Mouse (Mus musculus): ENCODE data around the gene Olfr106-ps. TPM values are rescaled to one million over a fixed set of nuclear protein-coding genes. Genes with fewer than 3 reads are reported as not detected.

Olfr106-ps gene
- not detected in 2 replicates for polyA plus RNA-seq (2015; fragmentation: Nextera tagmentation; extraction: Ambion mirVana)

- Histone ChIP-seq H3K27me3 (no peaks in the 10 kb centered on the region), H3K4me2 (replicated peaks) (no peak within 1 kb of the TSS), H3K9ac (replicated peaks) (no peak within 1 kb of the TSS), H3K36me3 (no peaks in the 10 kb centered on the region), H3K4me3 (no peak within 1 kb of the TSS), H3K4me1 (no peaks in the 10 kb centered on the region), H3K27ac (replicated peaks) (no peak within 1 kb of the TSS), H3K9me3 (no peaks in the 10 kb centered on the region)
- 86% methylated on average over 1 of the region's 1 CpGs for WGBS
- ATAC-seq (replicated peaks), result no peak
Measured at GRCm38 (mm10) chr17:37390093-37390492, at the start of gene Olfr106-ps. Gene Olfr106-ps, plus strand, starts transcription at chr17:37390393.

- Histone ChIP-seq H3K9me3 (no peaks in the 10 kb centered on the region), H3K27ac (replicated peaks) (no peak within 1 kb of the TSS), H3K4me2 (replicated peaks) (no peak within 1 kb of the TSS), H3K27me3 (no peaks in the 10 kb centered on the region), H3K4me3 (no peak within 1 kb of the TSS), H3K36me3 (no peaks in the 10 kb centered on the region), H3K4me1 (no peaks in the 10 kb centered on the region), H3K9ac (replicated peaks) (no peak within 1 kb of the TSS)
- no peak for ATAC-seq (replicated peaks)
Measured at GRCm38 (mm10) chr17:37359282-37359681, 30.9 kb upstream of the Olfr106-ps start, which contains the start of gene Olfr104-ps. Gene Olfr104-ps, plus strand, starts transcription at chr17:37359582.

GRCm38 (mm10) chr17:37378733-37379132 lies 11.5 kb upstream of the Olfr106-ps start, which contains the start of gene Olfr105-ps:
Gene Olfr105-ps, plus strand, starts transcription at chr17:37379033.
- Histone ChIP-seq H3K4me3 (no peak within 1 kb of the TSS), H3K4me1 (no peaks in the 10 kb centered on the region), H3K27me3 (no peaks in the 10 kb centered on the region), H3K9ac (replicated peaks) (no peak within 1 kb of the TSS), H3K9me3 (no peaks in the 10 kb centered on the region), H3K36me3 (no peaks in the 10 kb centered on the region), H3K27ac (replicated peaks) (no peak within 1 kb of the TSS), H3K4me2 (replicated peaks) (no peak within 1 kb of the TSS)
- ATAC-seq (replicated peaks), result no peak

- H3K4me2 ChIP-seq (replicated peaks), result no peak within 1 kb of the TSS
- WGBS, result 86% methylated on average over 3 of the region's 3 CpGs
Measured at GRCm38 (mm10) chr17:37398926-37399325, 8.7 kb downstream of the Olfr106-ps start, which contains the start of gene Olfr107. Gene Olfr107, plus strand, starts transcription at chr17:37399226.

GRCm38 (mm10) chr17:37413380-37413779 lies 23.2 kb downstream of the Olfr106-ps start:
- no peak overlapping the region for H3K9ac ChIP-seq (replicated peaks)
- H3K27me3 ChIP-seq, result no peaks in the 10 kb centered on the region
- no peak for ATAC-seq (replicated peaks)
- H3K36me3 ChIP-seq, result no peaks in the 10 kb centered on the region
- H3K4me3 ChIP-seq, result no peak overlapping the region
- no peaks in the 10 kb centered on the region for H3K4me1 ChIP-seq
- H3K9me3 ChIP-seq, result no peaks in the 10 kb centered on the region
- no peak overlapping the region for H3K4me2 ChIP-seq (replicated peaks)
- no peak overlapping the region for H3K27ac ChIP-seq (replicated peaks)

More at GRCm38 (mm10) chr17:37398926-37399325, 8.7 kb downstream of the Olfr106-ps start, which contains the start of gene Olfr107:
- no peaks in the 10 kb centered on the region for H3K27me3 ChIP-seq
- ATAC-seq (replicated peaks), result no peak
- no peak within 1 kb of the TSS for H3K4me3 ChIP-seq
- no peaks in the 10 kb centered on the region for H3K4me1 ChIP-seq
- H3K9ac ChIP-seq (replicated peaks), result no peak within 1 kb of the TSS
- no peak within 1 kb of the TSS for H3K27ac ChIP-seq (replicated peaks)
- H3K36me3 ChIP-seq, result no peaks in the 10 kb centered on the region
- H3K9me3 ChIP-seq, result no peaks in the 10 kb centered on the region

- Histone ChIP-seq H3K4me2 (replicated peaks) (no peak within 1 kb of the TSS), H3K27ac (replicated peaks) (no peak within 1 kb of the TSS), H3K4me3 (no peak within 1 kb of the TSS), H3K27me3 (no peaks in the 10 kb centered on the region), H3K9me3 (no peaks in the 10 kb centered on the region), H3K4me1 (no peaks in the 10 kb centered on the region), H3K36me3 (no peaks in the 10 kb centered on the region), H3K9ac (replicated peaks) (no peak within 1 kb of the TSS)
- 60% methylated on average over 1 of the region's 1 CpGs for WGBS
- ATAC-seq (replicated peaks), result no peak
Measured at GRCm38 (mm10) chr17:37445180-37445579, 55.0 kb downstream of the Olfr106-ps start, which contains the start of gene Olfr108. Gene Olfr108, plus strand, starts transcription at chr17:37445480.

Other genes with a start within 250 kb of the Olfr106-ps start
- gene Olfr93, start 228.9 kb upstream of the Olfr106-ps start, polyA plus RNA-seq (2015; fragmentation: Nextera tagmentation; extraction: Ambion mirVana), result not detected in 2 replicates
- gene Ubd, start 196.5 kb upstream of the Olfr106-ps start, polyA plus RNA-seq (2015; fragmentation: Nextera tagmentation; extraction: Ambion mirVana), result not detected in 2 replicates
- gene Olfr94, start 189.4 kb upstream of the Olfr106-ps start, polyA plus RNA-seq (2015; fragmentation: Nextera tagmentation; extraction: Ambion mirVana), result not detected in 2 replicates
- gene Olfr95, start 177.3 kb upstream of the Olfr106-ps start, polyA plus RNA-seq (2015; fragmentation: Nextera tagmentation; extraction: Ambion mirVana), result not detected in 2 replicates
- gene Olfr96, start 170.2 kb upstream of the Olfr106-ps start, polyA plus RNA-seq (2015; fragmentation: Nextera tagmentation; extraction: Ambion mirVana), result not detected in 2 replicates
- gene Olfr97, start 153.1 kb upstream of the Olfr106-ps start, polyA plus RNA-seq (2015; fragmentation: Nextera tagmentation; extraction: Ambion mirVana), result not detected in 2 replicates
- gene Olfr98, start 126.6 kb upstream of the Olfr106-ps start, polyA plus RNA-seq (2015; fragmentation: Nextera tagmentation; extraction: Ambion mirVana), result not detected in 2 replicates
- 0.61 and 1.0 TPM in 2 replicates for gene H2-M3, start 120.2 kb upstream of the Olfr106-ps start, polyA plus RNA-seq (2015; fragmentation: Nextera tagmentation; extraction: Ambion mirVana)
- not detected in 2 replicates for gene Olfr99, start 106.9 kb upstream of the Olfr106-ps start, polyA plus RNA-seq (2015; fragmentation: Nextera tagmentation; extraction: Ambion mirVana)
- not detected in 2 replicates for gene Olfr101, start 86.1 kb upstream of the Olfr106-ps start, polyA plus RNA-seq (2015; fragmentation: Nextera tagmentation; extraction: Ambion mirVana)
- not detected in 2 replicates for gene Olfr102, start 73.3 kb upstream of the Olfr106-ps start, polyA plus RNA-seq (2015; fragmentation: Nextera tagmentation; extraction: Ambion mirVana)
- not detected in 2 replicates for gene Olfr103, start 50.7 kb upstream of the Olfr106-ps start, polyA plus RNA-seq (2015; fragmentation: Nextera tagmentation; extraction: Ambion mirVana)
- not detected in 2 replicates for gene Olfr104-ps, start 30.8 kb upstream of the Olfr106-ps start, polyA plus RNA-seq (2015; fragmentation: Nextera tagmentation; extraction: Ambion mirVana)
- gene Olfr105-ps, start 11.4 kb upstream of the Olfr106-ps start, polyA plus RNA-seq (2015; fragmentation: Nextera tagmentation; extraction: Ambion mirVana), result not detected in 2 replicates
- gene Olfr107, start 8.8 kb downstream of the Olfr106-ps start, polyA plus RNA-seq (2015; fragmentation: Nextera tagmentation; extraction: Ambion mirVana), result not detected in 2 replicates
- gene Olfr108, start 55.1 kb downstream of the Olfr106-ps start, polyA plus RNA-seq (2015; fragmentation: Nextera tagmentation; extraction: Ambion mirVana), result not detected in 2 replicates
- gene Olfr109, start 68.5 kb downstream of the Olfr106-ps start, polyA plus RNA-seq (2015; fragmentation: Nextera tagmentation; extraction: Ambion mirVana), result not detected in 2 replicates
- not detected in 2 replicates for gene H2-M2, start 93.2 kb downstream of the Olfr106-ps start, polyA plus RNA-seq (2015; fragmentation: Nextera tagmentation; extraction: Ambion mirVana)
- gene Olfr110, start 102.1 kb downstream of the Olfr106-ps start, polyA plus RNA-seq (2015; fragmentation: Nextera tagmentation; extraction: Ambion mirVana), result not detected in 2 replicates
- gene Olfr111, start 117.6 kb downstream of the Olfr106-ps start, polyA plus RNA-seq (2015; fragmentation: Nextera tagmentation; extraction: Ambion mirVana), result not detected in 2 replicates
- gene Olfr112, start 179.1 kb downstream of the Olfr106-ps start, polyA plus RNA-seq (2015; fragmentation: Nextera tagmentation; extraction: Ambion mirVana), result not detected in 2 replicates
- not detected in 2 replicates for gene Olfr113, start 187.3 kb downstream of the Olfr106-ps start, polyA plus RNA-seq (2015; fragmentation: Nextera tagmentation; extraction: Ambion mirVana)
- gene Olfr114, start 202.3 kb downstream of the Olfr106-ps start, polyA plus RNA-seq (2015; fragmentation: Nextera tagmentation; extraction: Ambion mirVana), result not detected in 2 replicates
- not detected in 2 replicates for gene Olfr115, start 236.7 kb downstream of the Olfr106-ps start, polyA plus RNA-seq (2015; fragmentation: Nextera tagmentation; extraction: Ambion mirVana)
- gene Olfr116, start 236.8 kb downstream of the Olfr106-ps start, polyA plus RNA-seq (2015; fragmentation: Nextera tagmentation; extraction: Ambion mirVana), result not detected in 2 replicates